Mouse (Mus musculus): Measurements from ENCODE around the gene Spata5. TPM values are rescaled to one million over a fixed set of nuclear protein-coding genes. Genes with fewer than 3 reads are reported as not detected.

The Spata5 gene
- 75.7 TPM for total RNA-seq (2023)

DNA sequence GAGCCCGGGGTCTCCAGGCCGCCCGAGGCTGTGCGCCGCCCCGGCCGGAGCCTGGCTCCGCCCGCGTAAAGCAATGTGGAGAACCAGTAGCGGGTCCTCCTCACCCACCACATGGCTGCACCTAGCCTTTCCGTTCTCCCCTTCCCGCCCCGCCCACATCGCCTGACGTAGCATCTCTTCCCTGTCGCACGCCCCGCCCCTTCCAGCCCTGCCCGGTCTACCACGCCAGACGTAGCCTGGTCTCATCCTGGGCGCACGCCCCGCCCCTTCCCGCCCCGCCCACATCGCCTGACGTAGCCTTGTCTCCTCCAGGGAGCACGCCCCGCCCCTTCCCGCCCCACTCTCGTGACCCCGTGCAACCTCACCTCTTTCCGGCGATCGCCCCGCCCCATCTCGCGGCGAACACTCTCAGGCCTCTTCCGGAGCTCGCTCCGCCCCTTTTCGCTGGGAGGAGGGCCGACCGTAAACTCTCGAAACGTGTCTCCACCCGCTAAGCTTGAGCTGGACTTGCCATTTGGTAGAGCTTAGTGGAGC lies at the start of gene Spata5:
TSS of gene Spata5 (plus strand) at position 439 of the 534 bp plus-strand sequence.

GRCm38 (mm10) chr3:37420072-37420471 lies 376 bp downstream of the Spata5 start, which contains the start of gene Nudt6:
Gene Nudt6, minus strand, starts transcription at chr3:37420211.

Other genes starting within 250 kb of the Spata5 start
- not detected for gene Il21, start 187.3 kb upstream of the Spata5 start, total RNA-seq (2023)
- gene Bbs12, start 107.3 kb upstream of the Spata5 start, total RNA-seq (2023), result 2.7 TPM
- not detected for gene Cetn4, start 107.2 kb upstream of the Spata5 start, total RNA-seq (2023)
- gene Fgf2, start 71.5 kb upstream of the Spata5 start, total RNA-seq (2023), result not detected
- gene Nudt6, start 315 bp downstream of the Spata5 start, total RNA-seq (2023), result 23.0 TPM
- 3.4 TPM for gene Spry1, start 220.1 kb downstream of the Spata5 start, total RNA-seq (2023)

Measured in CD8-positive naive resting alpha-beta T cell, adult 57 days (primary cell).